Mouse (Mus musculus) embryonic fibroblast, embryonic 13.5 days (primary cell): ENCODE results near the gene Nkapl.
"Not testable (repeated sequence)": the region's sequence is repeated elsewhere in the genome, so short reads cannot be mapped to it uniquely, and the experiment has no call there.

Source experiments
- CTCF ChIP-seq: IDR thresholded peaks from 2 replicates; pipeline ENCODE4 v1.5.1; 2011; ENCODE audit warnings: mild to moderate bottlenecking, control low read depth, low read length, moderate library complexity, borderline replicate concordance; ENCODE audit not compliant: insufficient read depth
- POLR2A ChIP-seq: IDR thresholded peaks from 2 replicates; pipeline ENCODE4 v1.6.1; 2011; ENCODE audit warnings: low read depth, mild to moderate bottlenecking, control low read depth, low read length, moderate library complexity

GRCm38 (mm10) chr13:21501182-21501581 lies 32.9 kb upstream of the Nkapl start, which contains the start of gene Gm11273:
- TF ChIP-seq POLR2A, CTCF: not testable (repeated sequence)
